Mouse (Mus musculus) CH12.LX (cell line): Measurements from ENCODE around the gene Pabpn1. TPM values are rescaled to one million over a fixed set of nuclear protein-coding genes. Genes with fewer than 3 reads are reported as not detected.

Experiments used
- DNase-seq: peaks from one replicate; pipeline ENCODE4 v3.0.0-alpha.2; 2013; ENCODE audit errors: extremely low read depth
- H3K27ac ChIP-seq: 2 replicates; pipeline ENCODE4 v1.5.1; 2012; ENCODE audit warnings: low read depth, mild to moderate bottlenecking, control low read depth, moderate library complexity; ENCODE audit not compliant: insufficient read depth
- H3K27me3 ChIP-seq: replicated peaks from 2 replicates; pipeline ENCODE3; 2012; ENCODE audit warnings: inconsistent platforms
- H3K36me3 ChIP-seq, 2 experiments: replicated peaks in 1 of 2; 2 replicates each; pipeline versions ENCODE3 to v1.6.1; 2012; ENCODE audit warnings: inconsistent platforms in 1 of 2, low read length in 1 of 2, mild to moderate bottlenecking in 1 of 2, mixed read lengths in 1 of 2, moderate library complexity in 1 of 2; ENCODE audit not compliant: control insufficient read depth in 1 of 2, insufficient read depth in 1 of 2
- H3K4me1 ChIP-seq, 2 experiments: 2 replicates each; pipeline ENCODE4 v1.6.1; 2012; ENCODE audit warnings: inconsistent platforms in 1 of 2, moderate library complexity in 1 of 2; ENCODE audit not compliant: insufficient read depth in 2 of 2, control insufficient read depth in 1 of 2
- H3K4me2 ChIP-seq: 2 replicates; pipeline ENCODE4 v1.6.1; 2012; ENCODE audit warnings: low read depth, mild to moderate bottlenecking, control low read depth; ENCODE audit not compliant: poor library complexity, insufficient read depth, severe bottlenecking
- H3K4me3 ChIP-seq, 3 experiments: fragments of 150-350 bp in 1 of 3; sonication (generic) in 1 of 3; replicated peaks in 1 of 3; 2 replicates each; pipeline versions ENCODE3 to v1.5.1; 2011 to 2012; ENCODE audit warnings: low read depth in 2 of 3, low read length in 2 of 3, mild to moderate bottlenecking in 2 of 3, moderate library complexity in 2 of 3, control low read depth in 1 of 3, improper control_type of control experiment in 1 of 3, inconsistent platforms in 1 of 3, mixed read lengths in 1 of 3; ENCODE audit not compliant: poor library complexity in 1 of 3
- H3K79me2 ChIP-seq: replicated peaks from 2 replicates; pipeline ENCODE4 v1.6.1; 2012; ENCODE audit warnings: mild to moderate bottlenecking, moderate library complexity; ENCODE audit not compliant: control insufficient read depth, poor library complexity, insufficient read depth, severe bottlenecking; ENCODE audit errors: extremely low read depth
- H3K9ac ChIP-seq: 2 replicates; pipeline ENCODE4 v1.6.1; 2012; ENCODE audit warnings: low read depth, mild to moderate bottlenecking, control low read depth, moderate library complexity; ENCODE audit not compliant: insufficient read depth
- H3K9me3 ChIP-seq: replicated peaks from 2 replicates; pipeline ENCODE3; 2012; ENCODE audit warnings: low read length, inconsistent platforms, mixed read lengths
- BHLHE40 ChIP-seq: IDR thresholded peaks from 2 replicates; pipeline ENCODE4 v1.6.1; 2011; ENCODE audit warnings: mild to moderate bottlenecking, low read depth, low read length, improper control_type of control experiment
- E2F4 ChIP-seq: IDR thresholded peaks from 2 replicates; pipeline ENCODE4 v1.6.1; 2011; ENCODE audit warnings: low read depth, low read length, improper control_type of control experiment; ENCODE audit not compliant: insufficient replicate concordance
- MAFK ChIP-seq: IDR thresholded peaks from 2 replicates; pipeline ENCODE4 v1.6.1; 2011; ENCODE audit warnings: low read length, improper control_type of control experiment; ENCODE audit not compliant: insufficient replicate concordance
- MAZ ChIP-seq: IDR thresholded peaks from 2 replicates; pipeline ENCODE4 v1.6.1; 2012; ENCODE audit warnings: low read depth, mild to moderate bottlenecking, inconsistent platforms, low read length, improper control_type of control experiment, moderate library complexity
- MXI1 ChIP-seq: IDR thresholded peaks from 2 replicates; pipeline ENCODE4 v1.6.1; 2011; ENCODE audit warnings: mild to moderate bottlenecking, low read depth, low read length, improper control_type of control experiment
- NELFE ChIP-seq: IDR thresholded peaks from 2 replicates; pipeline ENCODE4 v1.6.1; 2011; ENCODE audit warnings: low read depth, low read length, improper control_type of control experiment
- POLR2A ChIP-seq: IDR thresholded peaks from 2 replicates; pipeline ENCODE4 v1.6.1; 2011; ENCODE audit warnings: low read depth, mild to moderate bottlenecking, improper control_type of control experiment, low read length
- POLR2AphosphoS2 ChIP-seq: IDR thresholded peaks from 2 replicates; pipeline ENCODE4 v1.6.1; 2011; ENCODE audit warnings: low read depth, low read length, improper control_type of control experiment
- SIN3A ChIP-seq: IDR thresholded peaks from 2 replicates; pipeline ENCODE4 v1.6.1; 2012; ENCODE audit warnings: low read length, improper control_type of control experiment, inconsistent platforms
- SMC3 ChIP-seq: IDR thresholded peaks from 2 replicates; pipeline ENCODE4 v1.6.1; 2011; ENCODE audit warnings: low read depth, low read length, improper control_type of control experiment
- TCF12 ChIP-seq: IDR thresholded peaks from 2 replicates; pipeline ENCODE4 v1.6.1; 2014; ENCODE audit warnings: low read depth, mild to moderate bottlenecking, inconsistent platforms, low read length, improper control_type of control experiment
- ZC3H11A ChIP-seq: IDR thresholded peaks from 2 replicates; pipeline ENCODE4 v1.6.1; 2012; ENCODE audit warnings: low read depth, mild to moderate bottlenecking, inconsistent platforms, low read length, improper control_type of control experiment
- ZNF384 ChIP-seq: IDR thresholded peaks from 2 replicates; pipeline ENCODE4 v1.6.1; 2012; ENCODE audit warnings: low read depth, low read length, improper control_type of control experiment, inconsistent platforms
- dilution Hi-C: fragments of 300-500 bp; cut with MboI; formaldehyde crosslinking; loops from 2 replicates; pipeline ENCODE4 v1.14.3; 2020; ENCODE audit warnings: low sequenced_read_pairs; ENCODE audit not compliant: extremely low pct_unique_long_range_greater_than_20kb, extremely low pct_ligation_motif_present
- in situ Hi-C: fragments of 300-500 bp; cut with MboI; formaldehyde crosslinking; loops from 3 replicates; pipeline ENCODE4 v1.14.3; 2019; ENCODE audit warnings: low sequenced_read_pairs, low pct_ligation_motif_present, low pct_unique_long_range_greater_than_20kb, mixed read lengths
- polyA plus RNA-seq: library from polyadenylated mRNA; unstranded; fragments of >175 nt; gene quantifications from 2 replicates; pipeline ENCODE4 v1.2.1, GENCODE M21; 2012; ENCODE audit warnings: low read depth; ENCODE audit not compliant: insufficient read length
- total RNA-seq, 2 experiments: library from RNA; depleted of rRNA; stranded (reverse); fragments of 300-350 nt in 1 of 2; fragments of >200 nt in 1 of 2; gene quantifications; 2 replicates each; pipeline ENCODE4 v1.2.3; 2012 to 2014

Gene Pabpn1
- total and polyA plus RNA-seq, 3 experiments: 56.8 to 275 (median 88.0) TPM

GRCm38 (mm10) chr14:54937361-54938182 lies 45.3 kb downstream of the Pabpn1 start:
- Histone ChIP-seq H3K9ac (no peak overlapping the region), H3K36me3 (no peaks in the 10 kb centered on the region), H3K4me1 (peaks cover 2 to 5% of the 10 kb centered on the region in 2 experiments), H3K79me2 (no peaks in the 10 kb centered on the region), H3K9me3 (no peaks in the 10 kb centered on the region), H3K4me3 (no peak overlapping the region), H3K27ac (no peak overlapping the region), H3K4me2 (no peak overlapping the region), H3K27me3 (peaks cover 69% of the 10 kb centered on the region)
- TF ChIP-seq SMC3 (no peak), MXI1 (no peak), POLR2A (no peak), TCF12 (no peak), MAZ (no peak), BHLHE40 (no peak), MAFK (no peak), POLR2AphosphoS2 (no peak), E2F4 (no peak), ZNF384 (no peak), ZC3H11A (no peak), NELFE (no peak)
- dilution Hi-C loops: no loop called here
- in situ Hi-C loops: loop anchor here (5.0 kb wide), 1 partner anchor 35 kb away; no protein-coding TSS in a partner anchor
- no peak for DNase-seq

- H3K4me2 ChIP-seq: no peak overlapping the region
- no peak overlapping the region for H3K9ac ChIP-seq
- in situ Hi-C loops: loop anchor here (5.0 kb wide), 1 partner anchor 36 kb away; no protein-coding TSS in a partner anchor
- no peaks in the 10 kb centered on the region for H3K4me1 ChIP-seq
- H3K27ac ChIP-seq: no peak overlapping the region
- DNase-seq: no peak
- H3K4me3 ChIP-seq: no peak overlapping the region
- no peaks in the 10 kb centered on the region for H3K9me3 ChIP-seq
- dilution Hi-C loops: no loop called here
- H3K36me3 ChIP-seq: no peaks in the 10 kb centered on the region
- H3K79me2 ChIP-seq: no peaks in the 10 kb centered on the region
- TF ChIP-seq SIN3A: no peak
- TF ChIP-seq, all 38 proteins: peak for 0
- H3K27me3 ChIP-seq: peaks cover 70% of the 10 kb centered on the region
Measured at GRCm38 (mm10) chr14:54938431-54939219, 46.3 kb downstream of the Pabpn1 start.
